Mouse (Mus musculus) lung, postnatal 25 days (tissue): ENCODE measurements at regions not wholly inside any gene's neighbourhood (a gene's known extent, or its start where the extent isn't known, plus 50 kb on each side); places are given as distances from the start of the nearest gene placed in this dataset.

ENCODE experiments used
- DNase-seq: peaks from one replicate; pipeline ENCODE4 v3.0.0; 2022; ENCODE audit warnings: low spot score

DNA sequence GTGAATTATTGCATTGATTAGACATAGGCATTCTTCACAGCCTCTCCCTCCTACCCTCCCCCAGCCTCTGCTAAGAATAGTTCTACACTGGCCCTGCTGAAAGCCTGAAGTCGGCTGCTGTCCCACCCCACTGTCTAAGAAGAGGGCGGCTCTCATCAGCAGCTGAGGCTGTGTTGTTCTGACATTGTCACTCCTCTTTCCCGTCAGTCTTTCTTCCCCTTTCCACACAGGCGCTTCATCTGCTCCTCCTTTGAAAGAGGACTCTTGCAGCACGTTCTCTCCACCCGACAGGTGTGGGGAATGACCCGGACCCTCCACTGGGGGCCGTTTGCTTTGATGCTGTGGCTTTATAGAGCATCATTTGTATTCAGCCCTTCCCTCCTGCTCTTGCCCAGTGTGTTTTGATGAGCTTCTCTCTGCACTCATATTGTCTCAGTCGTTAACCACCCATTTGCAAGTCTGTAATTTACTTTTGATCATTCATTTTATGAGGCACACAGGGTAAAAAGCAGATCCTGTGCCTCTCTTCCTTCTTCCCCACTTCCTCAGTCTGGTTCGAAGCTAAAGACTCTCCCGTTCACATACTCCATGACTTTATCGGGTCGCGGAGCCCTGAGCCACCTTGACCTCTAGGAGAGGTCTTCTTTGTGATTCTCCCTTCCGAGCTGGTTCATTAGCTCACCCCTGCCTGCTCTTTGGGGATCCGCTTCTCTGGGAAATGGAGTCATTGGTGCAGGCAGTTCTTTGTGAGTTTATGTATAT lies 142.2 kb upstream of the Snx19 start:
- no peak for DNase-seq

- DNase-seq = no peak
Measured at GRCm38 (mm10) chr9:30285324-30285599, 141.6 kb upstream of the Snx19 start.

- DNase-seq = no peak
Measured at GRCm38 (mm10) chr9:30299844-30300243, 127.1 kb upstream of the Snx19 start.

- no peak for DNase-seq
Measured at GRCm38 (mm10) chr9:30308281-30308680, 118.6 kb upstream of the Snx19 start.

GRCm38 (mm10) chr9:30313360-30313759 lies 113.5 kb upstream of the Snx19 start:
- DNase-seq = no peak

GRCm38 (mm10) chr9:30314355-30315171 lies 112.3 kb upstream of the Snx19 start:
- no peak for DNase-seq

GRCm38 (mm10) chr9:30315172-30315644 lies 111.7 kb upstream of the Snx19 start:
- DNase-seq = no peak

GRCm38 (mm10) chr9:30344866-30345265 lies 82.0 kb upstream of the Snx19 start:
- no peak for DNase-seq

- DNase-seq = no peak
Measured at GRCm38 (mm10) chr9:30353965-30354364, 72.9 kb upstream of the Snx19 start.

- no peak for DNase-seq
Measured at GRCm38 (mm10) chr9:30355642-30356041, 71.3 kb upstream of the Snx19 start.

GRCm38 (mm10) chr9:30369554-30370440 lies 57.1 kb upstream of the Snx19 start:
- DNase-seq = no peak

- no peak for DNase-seq
Measured at GRCm38 (mm10) chr9:30370789-30371188, 56.1 kb upstream of the Snx19 start.

DNA sequence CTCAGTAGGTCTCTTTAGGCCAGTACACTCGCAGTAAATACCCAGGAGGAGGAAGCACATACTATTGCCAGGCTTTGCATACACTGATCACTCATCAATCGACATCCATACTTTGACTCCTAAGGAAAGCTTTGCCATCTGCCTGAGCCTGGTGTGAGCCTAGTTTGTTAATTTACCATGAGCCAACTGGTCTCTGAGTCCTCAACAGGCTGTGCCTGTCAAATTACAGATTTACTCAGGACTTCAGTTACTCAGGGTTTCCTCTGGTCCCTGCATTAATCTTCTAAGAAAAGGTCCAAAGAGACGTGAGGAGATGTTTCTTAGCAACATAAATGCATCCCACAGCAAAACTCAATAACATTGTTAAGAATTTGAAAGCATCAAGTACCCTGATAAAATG lies 50.0 kb upstream of the Snx19 start:
- DNase-seq = no peak
